Mouse (Mus musculus) R1 (cell line): Measurements from ENCODE around the gene Hoxb5.

Experiments
- DNase-seq: peaks from one replicate; pipeline ENCODE4 v3.0.0-alpha.2; 2018; ENCODE audit warnings: low read depth, low spot score

The Hoxb5 gene

DNA sequence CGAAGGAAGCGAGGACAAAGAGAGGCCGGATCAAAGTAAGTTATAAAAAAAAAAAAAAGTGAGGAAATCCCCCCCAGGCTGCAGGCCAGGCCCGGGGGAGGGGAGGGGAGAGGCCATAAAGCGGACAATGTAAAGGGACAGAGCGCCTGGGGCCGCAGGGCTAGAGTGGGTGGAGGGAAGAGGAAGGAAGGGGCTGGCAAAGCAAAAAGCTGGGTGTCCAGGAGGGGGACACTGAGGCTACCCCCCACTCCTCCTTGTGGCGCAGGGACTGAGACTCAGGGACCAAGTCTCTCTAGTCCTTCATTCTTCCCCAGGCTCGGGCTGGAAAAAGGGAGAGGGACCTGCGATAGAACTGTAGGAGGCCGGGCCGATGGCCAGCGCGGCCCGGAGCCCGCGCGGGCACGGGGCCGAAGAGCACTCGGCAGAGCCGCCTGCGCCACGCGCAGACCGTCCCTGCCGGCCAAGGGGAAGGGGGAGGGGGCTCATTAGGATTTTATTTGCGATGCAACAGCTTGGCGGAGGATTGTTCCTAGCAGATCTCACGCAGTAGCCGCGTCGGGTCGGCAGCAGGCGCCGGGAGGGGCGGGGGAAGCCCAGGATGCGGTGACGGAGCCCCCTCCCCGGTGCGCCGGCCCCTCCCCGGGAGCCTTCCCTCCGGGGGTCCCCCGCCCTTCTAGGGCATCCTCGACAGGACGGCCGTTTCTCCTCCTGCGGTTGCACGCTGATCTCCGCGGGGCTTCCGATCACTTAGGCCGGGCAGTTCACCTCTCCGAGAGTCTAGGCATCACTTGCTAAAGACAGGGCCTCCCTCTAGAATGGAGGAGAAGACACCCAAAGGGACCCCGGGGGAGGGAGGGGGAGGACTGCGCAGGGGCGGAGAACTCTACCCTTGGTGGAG is 30.9 kb upstream of the Hoxb5 start:
- DNase-seq: peak; percentile 50

DNA sequence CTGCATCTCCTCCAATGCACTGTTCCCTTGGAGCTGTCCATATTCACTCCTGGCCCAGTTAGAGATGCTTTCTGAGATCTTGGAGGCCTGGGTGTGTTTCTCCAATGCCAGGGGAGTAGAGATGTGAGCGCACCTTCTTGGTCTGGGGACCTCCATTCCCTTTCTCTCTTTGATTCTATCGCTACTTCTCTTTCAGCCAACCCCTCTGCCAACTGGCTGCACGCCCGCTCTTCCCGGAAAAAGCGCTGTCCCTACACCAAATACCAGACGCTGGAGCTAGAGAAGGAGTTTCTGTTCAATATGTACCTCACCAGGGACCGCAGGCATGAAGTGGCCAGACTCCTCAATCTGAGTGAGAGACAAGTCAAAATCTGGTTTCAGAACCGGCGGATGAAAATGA is 28.7 kb upstream of the Hoxb5 start:
- no peak for DNase-seq

DNA sequence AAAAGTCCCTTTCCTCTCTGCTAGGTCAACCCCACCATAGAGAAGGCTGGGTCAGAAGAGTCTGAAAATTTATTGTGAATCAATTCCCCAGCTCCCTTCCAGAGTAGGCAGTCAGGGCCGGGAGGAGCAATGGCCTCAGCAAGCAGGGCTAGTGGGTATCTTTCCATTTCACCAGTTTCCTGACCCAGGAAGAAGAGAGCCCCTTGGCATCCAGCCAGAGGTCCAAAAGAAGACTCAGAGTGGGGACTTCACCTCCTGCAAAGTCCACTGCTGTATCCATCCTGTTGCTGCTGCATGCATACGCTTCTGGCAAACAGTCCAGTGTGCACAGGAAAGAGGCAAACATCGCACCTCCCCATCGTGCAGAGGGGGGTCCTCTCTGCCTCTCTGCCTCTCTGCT is 27.2 kb upstream of the Hoxb5 start:
- DNase-seq: no peak

DNA sequence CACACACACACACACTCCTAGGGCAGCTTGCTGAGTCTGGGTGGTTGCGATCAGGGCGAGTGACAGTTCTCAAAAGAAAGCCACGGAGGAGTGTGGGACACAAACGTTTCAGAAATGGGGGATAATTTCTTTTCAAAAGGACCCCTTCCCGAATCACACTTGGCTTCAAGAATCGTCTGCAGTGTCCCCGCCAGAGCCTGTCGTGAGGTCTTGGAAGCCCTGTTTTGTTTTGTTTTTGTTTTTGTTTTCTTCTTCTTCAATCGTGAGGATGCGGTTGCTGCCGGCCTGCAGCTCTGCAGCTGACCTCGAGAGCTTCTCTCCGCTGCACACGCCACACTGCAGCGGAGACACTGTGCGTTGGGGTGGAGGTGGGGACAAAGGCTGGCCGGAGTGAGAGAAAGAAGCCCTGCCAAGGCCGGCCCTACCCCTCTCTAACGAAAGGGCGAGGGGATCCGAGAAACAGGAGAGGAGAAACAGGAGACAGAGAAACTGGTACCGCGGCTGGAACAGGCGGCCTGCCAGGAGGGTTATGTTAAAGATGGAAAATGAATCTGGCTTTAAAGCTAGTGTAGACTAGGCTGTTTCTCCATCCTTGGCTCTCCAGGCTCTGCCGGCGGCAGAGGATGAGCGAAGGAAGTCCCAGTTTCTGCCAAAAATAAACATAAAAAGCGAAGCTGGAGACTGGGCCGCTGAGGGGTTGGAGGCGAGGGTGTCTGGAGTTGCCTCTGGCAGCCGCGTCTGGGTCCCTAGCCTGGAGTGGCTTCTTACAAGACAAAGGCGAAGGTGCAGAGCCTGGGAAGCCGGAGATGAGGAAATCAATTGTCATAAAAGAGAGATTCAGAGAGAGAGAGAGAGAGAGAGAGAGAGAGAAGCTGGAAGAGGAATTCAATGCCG is 25.7 kb upstream of the Hoxb5 start:
- no peak for DNase-seq

DNA sequence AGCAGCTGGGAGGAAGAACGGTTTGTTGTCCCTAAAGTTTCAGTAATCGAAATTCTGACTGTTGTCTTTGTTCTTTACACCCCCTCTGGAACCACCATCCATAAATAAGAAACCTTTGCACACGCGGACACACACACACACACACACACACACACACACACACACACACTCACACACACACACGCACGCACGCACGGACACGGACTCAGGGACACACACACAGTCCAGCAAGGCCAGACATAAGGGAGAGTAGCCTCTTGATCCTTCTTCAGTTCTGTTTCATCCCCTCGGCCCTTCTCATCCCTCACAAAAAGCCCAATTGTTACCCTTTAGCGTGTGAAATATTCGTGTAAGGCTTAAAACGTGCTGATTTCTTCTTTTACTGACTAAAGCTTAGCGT is 24.8 kb upstream of the Hoxb5 start:
- no peak for DNase-seq

DNA sequence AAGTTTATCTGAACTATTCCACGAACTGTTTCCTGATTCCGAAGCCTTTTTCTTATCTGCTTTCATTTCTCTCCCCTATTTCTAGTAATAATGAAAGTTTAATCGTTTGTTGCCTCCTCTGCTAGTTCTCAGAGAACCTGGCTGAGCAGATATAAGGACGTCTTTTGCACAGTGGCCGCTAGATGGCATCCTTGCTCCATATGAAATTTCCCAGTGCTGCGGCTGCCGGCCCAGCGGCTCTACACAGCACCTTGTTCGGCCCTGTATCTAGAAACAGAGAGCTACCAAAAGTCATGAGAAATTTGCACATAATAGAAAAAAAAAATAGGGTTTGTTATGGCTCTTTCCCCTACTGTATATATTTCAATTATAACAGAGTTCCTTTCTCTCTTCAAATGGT is 24.4 kb upstream of the Hoxb5 start:
- DNase-seq: peak; percentile 83

DNA sequence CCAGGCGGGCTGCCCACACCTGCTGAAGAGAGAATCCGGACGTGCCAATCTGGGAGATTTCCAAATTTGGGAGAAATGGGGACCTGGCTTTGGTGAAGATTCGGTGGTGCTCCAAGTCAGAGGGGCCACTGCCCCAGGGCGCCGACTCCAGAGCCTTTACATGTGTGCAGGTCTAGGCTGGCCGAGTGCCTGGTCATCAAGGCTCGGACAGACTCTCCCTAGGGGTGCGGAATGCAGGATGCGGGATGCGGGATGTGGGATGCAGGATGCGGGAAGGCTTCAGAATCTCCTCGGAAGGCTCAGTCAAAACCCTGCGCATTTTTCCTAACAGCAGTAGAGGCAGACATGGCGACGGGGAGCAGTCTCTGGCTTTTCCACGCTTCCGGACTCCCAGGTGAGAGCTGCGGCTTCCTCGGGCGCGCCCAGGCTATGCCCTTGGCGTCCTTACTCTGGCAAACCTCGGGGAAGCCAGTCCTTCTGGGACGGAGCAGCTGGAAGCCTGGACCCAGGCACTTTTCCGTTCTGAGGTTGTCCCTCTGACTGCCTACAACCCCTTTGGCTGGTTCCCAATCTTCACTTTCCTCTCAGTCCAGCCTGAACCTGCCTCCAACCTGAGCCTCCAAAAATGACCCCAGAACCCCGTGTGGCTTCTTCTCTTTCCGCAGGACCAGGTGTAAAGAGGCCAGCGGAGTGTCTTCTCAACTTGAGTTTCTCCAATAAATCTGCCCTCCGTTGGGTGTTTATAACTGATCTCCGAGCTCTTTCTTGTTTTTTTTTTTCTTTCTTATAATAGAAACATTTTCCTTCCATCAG is 23.5 kb upstream of the Hoxb5 start:
- DNase-seq: peak; percentile 33

DNA sequence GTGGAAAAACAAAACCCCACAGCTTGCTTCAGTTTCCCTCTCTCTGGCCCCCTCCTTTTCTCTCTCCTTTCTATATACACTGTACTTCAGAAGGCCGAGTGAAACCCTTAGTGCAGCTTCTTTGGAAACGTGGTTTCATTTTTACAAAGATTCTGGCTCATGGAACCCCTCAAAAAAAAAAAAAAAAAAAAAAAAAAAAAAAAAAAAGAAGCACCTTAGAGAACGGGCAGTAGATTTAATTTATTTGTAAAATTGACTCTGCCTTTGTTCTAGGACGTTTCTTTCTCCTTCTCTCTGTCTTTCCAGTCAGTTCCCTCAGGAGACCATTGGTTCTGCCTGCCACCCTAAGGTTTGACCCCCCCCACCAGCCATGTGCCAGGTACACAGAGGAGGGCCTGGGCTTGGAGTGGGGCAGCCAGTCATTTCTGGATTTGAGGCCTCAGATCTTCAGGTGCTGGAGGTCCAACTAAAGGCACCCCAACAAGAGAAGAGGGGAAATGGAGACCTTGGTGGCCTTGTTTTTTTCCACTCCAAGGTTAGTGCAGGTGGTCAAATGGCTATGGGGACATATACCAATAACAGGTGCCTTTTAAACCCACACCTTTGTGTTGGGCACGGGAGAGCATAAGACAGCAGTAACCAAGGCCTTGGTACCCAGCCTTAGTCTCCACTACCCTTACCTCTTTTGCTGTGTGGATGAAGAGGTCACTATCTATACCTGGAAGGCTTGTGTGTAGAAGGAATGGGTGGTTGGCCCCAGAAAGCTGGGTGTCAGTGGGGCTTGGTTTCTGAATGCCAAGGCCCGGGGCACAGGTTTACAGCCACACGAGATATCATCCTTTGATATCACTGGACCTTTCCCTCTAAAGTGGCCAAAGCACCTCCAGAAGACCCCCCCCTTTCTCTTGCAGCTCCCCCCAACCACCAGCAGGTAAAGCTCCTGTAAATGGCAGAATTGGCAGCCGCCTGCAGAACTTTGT is 22.4 kb upstream of the Hoxb5 start:
- no peak for DNase-seq

DNA sequence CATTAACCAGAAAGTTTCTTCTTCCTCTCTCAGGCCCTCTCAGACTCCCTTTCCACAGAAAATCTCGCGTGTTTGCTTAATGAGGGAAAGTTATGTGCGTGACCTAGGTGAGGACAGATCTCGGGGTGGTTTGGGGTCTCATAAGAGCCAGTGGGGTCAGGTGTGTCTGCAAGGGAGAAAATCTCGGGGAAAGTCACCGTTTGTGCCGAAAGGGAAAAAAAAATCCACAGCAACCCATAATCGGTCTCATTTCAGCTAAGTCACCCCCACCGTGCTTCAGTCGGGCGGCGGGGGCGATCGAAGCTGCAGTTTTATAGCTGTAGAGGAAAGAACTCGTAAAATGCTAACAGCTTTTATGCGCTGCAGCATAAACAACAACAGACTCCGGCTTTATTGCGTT is 21.7 kb upstream of the Hoxb5 start:
- DNase-seq: no peak

DNA sequence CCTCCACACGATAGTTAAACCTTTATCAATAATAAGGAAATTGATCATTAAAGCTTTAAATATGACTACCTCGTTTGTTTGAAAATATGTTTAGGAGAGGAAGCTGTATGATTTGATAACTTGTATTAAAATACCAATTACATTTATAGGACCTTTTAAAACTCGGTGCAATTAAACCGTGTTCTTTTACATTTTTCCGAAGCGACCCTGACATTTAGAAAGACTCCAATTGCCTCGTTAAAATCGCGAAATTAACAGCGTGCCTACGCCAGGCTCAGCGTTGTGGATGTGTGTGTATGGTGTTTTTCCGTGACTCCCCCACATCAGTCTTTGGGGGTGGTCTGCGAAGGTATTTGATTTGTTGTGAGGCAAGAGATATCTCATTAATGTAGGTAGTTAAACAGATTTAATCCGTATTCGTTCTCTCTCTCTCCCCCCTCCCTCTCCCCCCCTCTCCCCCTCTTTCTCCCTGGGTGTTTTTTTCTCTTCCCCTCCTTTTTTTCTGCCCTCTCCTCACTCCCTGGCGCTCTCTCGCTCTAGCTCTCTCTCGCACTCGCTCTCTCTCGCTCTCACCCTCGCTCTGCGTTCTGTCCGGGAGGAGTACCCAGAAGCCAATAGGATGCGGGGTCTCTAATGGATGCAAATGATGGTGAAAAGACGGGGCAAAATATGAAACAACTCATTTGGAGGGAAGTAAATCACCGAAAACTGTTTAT is 21.1 kb upstream of the Hoxb5 start, which contains the start of gene Hoxb8:
TSS of gene Hoxb8 (plus strand) at position 51 of the 716 bp plus-strand sequence.
- DNase-seq: no peak

DNA sequence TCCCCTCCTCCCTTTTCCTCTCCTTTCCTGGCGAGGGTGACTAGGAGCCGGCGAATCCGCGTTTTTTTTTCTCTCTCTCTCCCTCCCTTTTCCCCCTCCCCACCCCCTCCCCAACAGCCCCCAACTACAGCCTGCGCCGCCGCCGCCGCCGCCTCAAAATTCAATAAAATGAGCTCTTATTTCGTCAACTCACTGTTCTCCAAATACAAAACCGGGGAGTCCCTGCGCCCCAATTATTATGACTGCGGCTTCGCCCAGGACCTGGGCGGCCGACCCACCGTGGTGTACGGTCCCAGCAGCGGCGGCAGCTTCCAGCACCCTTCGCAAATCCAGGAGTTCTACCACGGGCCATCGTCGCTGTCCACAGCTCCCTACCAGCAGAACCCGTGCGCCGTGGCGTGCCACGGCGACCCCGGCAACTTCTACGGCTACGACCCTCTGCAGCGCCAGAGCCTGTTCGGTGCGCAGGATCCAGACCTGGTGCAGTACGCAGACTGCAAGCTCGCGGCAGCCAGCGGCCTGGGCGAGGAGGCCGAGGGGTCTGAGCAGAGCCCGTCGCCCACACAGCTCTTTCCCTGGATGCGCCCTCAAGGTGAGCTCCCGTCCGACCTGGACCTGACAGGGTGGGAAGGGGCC is 20.2 kb upstream of the Hoxb5 start:
- DNase-seq: peak; percentile 58

DNA sequence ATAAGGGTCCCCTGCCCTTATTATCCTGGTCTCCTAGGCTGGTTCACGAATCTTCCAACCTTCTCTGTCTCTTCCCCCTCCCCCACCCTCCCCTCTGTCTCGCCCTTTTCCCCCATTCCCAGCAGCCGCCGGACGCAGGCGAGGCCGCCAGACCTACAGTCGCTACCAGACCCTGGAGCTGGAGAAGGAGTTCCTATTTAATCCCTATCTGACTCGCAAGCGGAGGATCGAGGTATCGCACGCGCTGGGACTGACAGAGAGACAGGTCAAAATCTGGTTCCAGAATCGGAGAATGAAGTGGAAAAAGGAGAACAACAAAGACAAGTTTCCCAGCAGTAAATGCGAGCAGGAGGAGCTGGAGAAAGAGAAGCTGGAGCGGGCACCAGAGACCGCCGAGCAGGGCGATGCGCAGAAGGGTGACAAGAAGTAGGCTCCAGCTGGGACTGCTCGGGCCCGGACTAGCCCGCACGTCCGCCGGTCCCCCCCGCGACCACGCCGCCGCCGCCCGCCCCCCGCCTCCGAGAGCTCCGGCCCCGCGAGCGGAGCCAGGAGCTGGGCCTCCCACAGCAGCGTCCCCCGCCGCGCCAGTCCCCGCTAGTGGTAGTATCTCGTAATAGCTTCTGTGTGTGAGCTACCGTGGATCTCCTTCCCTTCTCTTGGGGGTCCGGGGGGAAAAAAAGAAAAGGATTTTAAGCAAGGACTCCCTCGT is 18.9 kb upstream of the Hoxb5 start:
- DNase-seq: peak; percentile 69

DNA sequence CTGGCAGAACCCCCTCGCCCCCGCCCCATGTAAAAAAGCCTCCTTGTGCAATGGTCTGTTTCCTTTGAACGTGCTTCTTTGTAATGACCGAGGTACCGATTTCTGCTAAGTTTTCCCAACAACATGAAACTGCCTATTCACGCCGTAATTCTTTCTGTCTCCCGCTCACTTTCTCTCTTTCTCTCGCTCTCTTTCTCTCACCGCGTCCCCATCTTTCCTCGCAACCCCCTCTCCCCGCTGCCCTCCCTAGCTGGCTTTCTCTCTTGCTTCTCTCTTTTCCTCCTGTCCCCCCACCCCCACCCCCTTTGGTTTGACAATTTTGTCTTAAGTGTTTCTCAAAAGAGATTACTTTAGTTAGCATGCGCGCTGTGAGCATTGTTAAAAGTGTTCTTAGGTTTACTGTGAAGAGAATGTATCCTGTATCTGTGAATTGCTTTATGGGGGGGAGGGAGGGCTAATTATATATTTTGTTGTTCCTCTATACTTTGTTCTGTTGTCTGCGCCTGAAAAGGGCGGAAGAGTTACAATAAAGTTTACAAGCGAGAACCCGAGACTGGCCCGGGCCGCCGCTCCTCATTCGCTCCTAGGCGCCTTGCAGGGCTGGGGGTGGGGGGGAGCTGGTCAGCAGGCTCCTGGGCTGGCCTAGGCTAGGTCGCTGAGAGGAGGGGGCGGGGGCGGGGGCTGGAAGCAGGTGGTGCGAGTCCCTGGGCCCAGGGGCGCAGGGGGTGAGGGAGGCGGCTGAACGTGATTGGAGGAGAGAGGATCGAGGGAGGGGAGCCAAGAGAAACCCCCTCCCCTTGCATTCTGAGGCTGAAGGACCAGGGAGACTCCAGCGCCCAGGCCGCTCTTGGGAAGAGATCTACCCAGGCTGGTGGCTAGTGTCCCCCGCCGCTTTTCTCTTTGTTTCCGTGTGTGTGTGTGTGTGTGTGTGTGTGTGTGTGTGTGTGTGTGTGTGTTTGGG is 18.1 kb upstream of the Hoxb5 start:
- DNase-seq: no peak

DNA sequence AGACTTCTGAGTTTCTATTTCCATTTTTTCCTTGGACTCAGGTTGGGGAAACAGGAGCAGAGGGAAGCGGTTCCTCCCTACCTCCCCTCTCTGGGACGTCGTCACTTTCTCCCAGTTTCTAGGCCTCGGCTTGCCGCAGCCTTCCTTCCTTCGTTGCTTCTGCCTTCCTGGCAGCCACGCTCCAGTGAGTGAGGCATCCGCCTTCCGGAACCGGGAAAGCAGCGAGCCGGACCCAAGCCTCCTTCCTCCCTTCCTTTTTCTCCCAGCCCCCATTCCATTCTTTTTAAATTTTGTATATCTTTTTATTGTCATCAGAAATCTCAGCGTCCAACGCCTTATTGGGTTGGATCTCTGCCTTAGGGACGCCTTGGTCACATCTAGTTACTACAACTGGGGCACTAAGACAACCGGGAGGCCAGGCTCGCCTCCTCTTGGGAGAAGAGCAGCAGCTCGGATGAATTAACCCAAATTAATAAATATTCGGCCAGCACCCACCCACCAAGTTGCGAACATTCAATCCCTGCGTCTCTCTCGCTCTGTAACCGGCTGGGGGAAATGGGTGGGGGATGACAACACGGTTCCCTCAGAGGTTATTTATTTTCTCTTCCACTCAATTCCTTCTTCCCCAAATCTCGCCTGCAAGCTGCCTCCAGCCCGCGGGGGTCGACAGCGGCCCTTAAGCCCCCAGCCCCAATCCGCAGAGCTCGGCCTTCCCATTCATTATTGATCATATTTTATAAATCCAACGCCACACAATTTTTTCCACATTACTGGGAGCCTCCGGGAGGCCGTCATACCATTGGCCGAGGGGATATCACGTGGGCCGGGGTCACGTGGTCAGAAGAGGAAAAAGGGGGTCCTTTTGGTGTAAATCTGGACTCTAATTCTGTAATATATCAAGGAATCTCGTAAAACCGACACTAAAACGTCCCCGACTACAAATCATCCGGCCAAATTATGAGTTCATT is 17.1 kb upstream of the Hoxb5 start, which contains the start of gene Hoxb7:
TSS of gene Hoxb7 (plus strand) at position 853 of the 968 bp plus-strand sequence.
- no peak for DNase-seq

DNA sequence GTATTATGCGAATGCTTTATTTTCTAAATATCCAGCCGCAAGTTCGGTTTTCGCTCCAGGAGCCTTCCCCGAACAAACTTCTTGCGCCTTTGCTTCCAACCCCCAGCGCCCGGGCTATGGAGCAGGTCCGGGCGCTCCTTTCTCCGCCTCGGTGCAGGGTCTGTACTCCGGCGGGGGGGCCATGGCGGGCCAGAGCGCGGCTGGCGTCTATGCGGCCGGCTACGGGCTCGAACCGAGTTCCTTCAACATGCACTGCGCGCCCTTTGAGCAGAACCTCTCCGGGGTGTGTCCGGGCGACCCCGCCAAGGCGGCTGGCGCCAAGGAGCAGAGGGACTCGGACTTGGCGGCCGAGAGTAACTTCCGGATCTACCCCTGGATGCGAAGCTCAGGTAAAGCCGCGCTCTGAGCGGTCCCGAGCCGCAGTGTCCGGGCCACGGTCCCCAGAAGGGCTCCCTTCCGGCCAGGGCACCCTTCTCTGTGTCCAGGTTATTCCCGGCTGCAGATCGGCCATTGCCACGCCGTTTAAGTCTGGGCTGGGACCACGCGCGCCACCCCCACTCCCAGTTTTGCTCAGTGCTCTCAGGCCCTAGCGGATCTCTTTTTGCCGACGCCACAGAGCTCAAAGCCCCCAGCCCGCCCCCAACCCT is 16.3 kb upstream of the Hoxb5 start:
- no peak for DNase-seq

DNA sequence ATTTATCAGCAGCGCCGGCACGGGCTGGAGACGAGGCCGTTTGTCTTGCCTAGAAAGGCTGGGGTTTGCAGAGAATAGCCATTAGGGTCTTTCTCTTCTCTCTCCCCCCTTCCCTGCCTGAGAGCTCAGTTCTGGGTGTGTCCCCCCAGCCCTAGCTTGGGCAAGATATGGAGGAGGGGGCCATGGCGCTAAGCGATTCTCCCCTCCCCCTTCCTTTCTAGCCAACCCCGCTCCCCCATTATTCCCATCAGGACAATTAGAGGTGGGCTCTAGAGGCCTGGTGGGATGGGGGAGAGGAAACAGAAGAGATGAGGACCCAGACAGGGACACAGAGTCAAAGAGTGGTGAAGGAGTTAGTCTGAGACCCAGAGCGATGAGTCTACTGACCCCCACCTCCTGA is 15.7 kb upstream of the Hoxb5 start:
- no peak for DNase-seq
